Mouse (Mus musculus) limb, embryonic 14.5 days (tissue): ENCODE data around the gene B3galnt2. TPM values are rescaled to one million over a fixed set of nuclear protein-coding genes. Genes with fewer than 3 reads are reported as not detected.
"Not testable (repeated sequence)": the region's sequence is repeated elsewhere in the genome, so short reads cannot be mapped to it uniquely, and the experiment has no call there.

ENCODE experiments used
- ATAC-seq: fragments of 200-750 bp; cut with Nextera tagmentation; 2 replicates; pipeline ENCODE4 v1.8.0; 2017; ENCODE audit warnings: low read depth, moderate number of reproducible peaks, moderate TSS enrichment; ENCODE audit not compliant: low FRiP score
- DNase-seq: peaks from one replicate; pipeline ENCODE4 v3.0.0-alpha.2; 2015; ENCODE audit warnings: low spot score
- H3K27ac ChIP-seq: fragments of 300-500 bp; sonication (generic); replicated peaks from 2 replicates; pipeline ENCODE4 v1.5.1; 2014; ENCODE audit warnings: low read depth, mild to moderate bottlenecking, low read length, moderate library complexity, mixed read lengths
- H3K27me3 ChIP-seq: fragments of 300-500 bp; sonication (generic); 2 replicates; pipeline ENCODE4 v1.6.1; 2014; ENCODE audit warnings: low read length, mixed read lengths; ENCODE audit not compliant: control insufficient read depth, insufficient read depth
- H3K36me3 ChIP-seq: fragments of 300-500 bp; sonication (generic); 2 replicates; pipeline ENCODE4 v1.6.1; 2014; ENCODE audit warnings: mild to moderate bottlenecking, low read length, moderate library complexity, mixed read lengths; ENCODE audit not compliant: control insufficient read depth, insufficient read depth
- H3K4me1 ChIP-seq: fragments of 300-500 bp; sonication (generic); 2 replicates; pipeline ENCODE4 v1.6.1; 2014; ENCODE audit warnings: antibody characterized with exemption, low read length, mixed read lengths; ENCODE audit not compliant: control insufficient read depth, insufficient read depth
- H3K4me2 ChIP-seq: fragments of 300-500 bp; sonication (generic); replicated peaks from 2 replicates; pipeline ENCODE4 v1.6.1; 2014; ENCODE audit warnings: low read depth, mild to moderate bottlenecking, low read length, moderate library complexity; ENCODE audit not compliant: severe bottlenecking
- H3K4me3 ChIP-seq: fragments of 300-500 bp; sonication (generic); replicated peaks from 2 replicates; pipeline ENCODE4 v1.5.1; 2014; ENCODE audit warnings: low read length
- H3K9ac ChIP-seq: fragments of 300-500 bp; sonication (generic); 2 replicates; pipeline ENCODE4 v1.6.1; 2014; ENCODE audit warnings: mild to moderate bottlenecking, low read depth, low read length, moderate library complexity; ENCODE audit not compliant: severe bottlenecking
- H3K9me3 ChIP-seq: fragments of 300-500 bp; sonication (generic); 2 replicates; pipeline ENCODE4 v1.6.1; 2016; ENCODE audit warnings: low read length; ENCODE audit not compliant: control insufficient read depth
- POLR2A ChIP-seq: fragments of 200-500 bp; IDR thresholded peaks from 2 replicates; pipeline ENCODE4 v1.8.0; 2012; ENCODE audit warnings: inconsistent platforms, mild to moderate bottlenecking, moderate library complexity, borderline replicate concordance; ENCODE audit not compliant: insufficient read depth, insufficient read length; ENCODE audit errors: extremely low read depth
- WGBS: fragments of 180-500 bp; shearing (Covaris S2); extraction: QIAGEN DNeasy Blood & Tissue Kit; methylation state at CpG from one replicate; pipeline ENCODE4 v1.1.7; 2014; 5-methylcytosine and 5-hydroxymethylcytosine counted together
- polyA plus RNA-seq, 2 experiments: library from polyadenylated mRNA; depleted of rRNA in 1 of 2; stranded (reverse) in 1 of 2; unstranded in 1 of 2; fragments of >200 nt; fragmentation: Nextera tagmentation in 1 of 2; extraction: Ambion mirVana in 1 of 2; gene quantifications; 2 replicates each; pipeline versions ENCODE4 v1.2.1 to v1.2.3; 2012 to 2014

Gene B3galnt2
- polyA plus RNA-seq, 2 experiments, result 38.1 to 56.6 TPM

DNA sequence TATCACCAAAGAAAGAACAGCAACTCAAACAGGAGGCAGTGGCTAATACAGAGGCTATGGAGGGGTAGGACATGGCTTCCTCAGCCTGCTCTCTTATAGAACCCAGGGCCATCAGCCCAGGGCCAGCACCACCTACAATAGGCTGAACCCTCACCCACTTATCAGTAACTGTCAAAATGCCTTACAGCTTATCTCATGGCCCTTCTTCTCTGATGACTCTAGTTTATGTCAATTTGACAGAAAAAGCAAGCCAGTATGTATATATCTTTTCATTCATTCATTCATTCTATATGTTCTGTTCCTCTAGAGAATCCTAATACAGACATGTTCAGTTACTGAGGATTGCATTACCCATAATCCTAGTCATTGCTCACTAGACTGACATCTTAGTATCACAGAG is 64.0 kb downstream of the B3galnt2 start:
- peaks cover 39% of the 10 kb centered on the region for H3K36me3 ChIP-seq
- no peak overlapping the region for H3K27ac ChIP-seq
- no peak for DNase-seq

GRCm38 (mm10) chr13:14018852-14019251 is 64.6 kb downstream of the B3galnt2 start:
- H3K4me3 ChIP-seq, result no peak overlapping the region
- no peaks in the 10 kb centered on the region for H3K9me3 ChIP-seq
- no peaks in the 10 kb centered on the region for H3K27me3 ChIP-seq
- H3K27ac ChIP-seq, result no peak overlapping the region
- 94% methylated on average over 3 of the region's 3 CpGs for WGBS
- TF ChIP-seq POLR2A, result no peak
- H3K4me1 ChIP-seq, result no peaks in the 10 kb centered on the region
- DNase-seq, result no peak
- peaks cover 36% of the 10 kb centered on the region for H3K36me3 ChIP-seq
- no peak overlapping the region for H3K4me2 ChIP-seq
- H3K9ac ChIP-seq, result no peak overlapping the region
- ATAC-seq, result no peak

More for the DNA sequence above, 64.0 kb downstream of the B3galnt2 start:
- H3K27me3 ChIP-seq, result no peaks in the 10 kb centered on the region
- no peak overlapping the region for H3K9ac ChIP-seq
- H3K4me2 ChIP-seq, result no peak overlapping the region
- no peaks in the 10 kb centered on the region for H3K4me1 ChIP-seq
- no peak for TF ChIP-seq POLR2A
- H3K4me3 ChIP-seq, result no peak overlapping the region
- ATAC-seq, result no peak
- no peaks in the 10 kb centered on the region for H3K9me3 ChIP-seq

DNA sequence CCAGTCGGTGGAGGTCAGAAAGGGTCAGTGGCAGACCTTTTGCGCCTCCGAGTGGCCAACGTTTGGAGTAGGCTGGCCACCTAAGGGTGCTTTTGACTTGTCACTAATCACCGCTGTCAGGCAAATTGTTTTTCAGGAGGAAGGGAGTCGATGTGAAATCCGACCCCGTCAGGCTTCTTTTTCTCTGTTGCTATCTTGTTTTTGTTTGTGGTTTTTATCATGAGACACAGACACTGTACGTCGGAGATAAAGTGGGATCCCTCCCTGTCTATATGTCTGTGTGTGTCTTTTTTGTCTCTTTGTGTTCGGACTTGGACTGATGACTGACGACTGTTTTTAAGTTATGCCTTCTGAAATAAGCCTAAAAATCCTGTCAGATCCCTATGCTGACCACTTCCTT is 67.1 kb downstream of the B3galnt2 start:
- DNase-seq, H3K9ac ChIP-seq, ATAC-seq, H3K4me3 ChIP-seq, H3K4me2 ChIP-seq, H3K9me3 ChIP-seq, H3K4me1 ChIP-seq, H3K27me3 ChIP-seq, H3K27ac ChIP-seq: not testable (repeated sequence)
- 81% methylated on average over 5 of the region's 12 CpGs for WGBS
- H3K36me3 ChIP-seq, result peaks cover 24% of the 10 kb centered on the region

DNA sequence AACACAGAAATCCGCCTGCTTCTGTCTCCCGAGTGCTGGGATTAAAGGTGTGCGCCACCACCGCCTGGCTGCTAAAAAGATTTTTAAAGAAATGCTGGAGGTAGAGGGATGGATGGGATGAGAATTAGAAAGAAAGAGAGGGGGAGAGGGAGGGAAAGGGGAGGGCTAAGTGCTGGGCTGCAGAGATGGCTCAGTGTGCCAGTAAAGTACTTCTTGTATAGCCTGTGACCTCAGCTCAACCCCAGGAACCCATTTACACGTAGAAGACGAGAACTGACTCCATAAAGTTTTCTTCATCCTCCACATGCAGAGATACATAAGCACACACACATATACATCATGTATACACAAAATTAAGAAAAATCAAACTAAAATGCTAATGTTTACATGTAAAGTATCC is 71.3 kb downstream of the B3galnt2 start:
- Histone ChIP-seq H3K27me3 (no peaks in the 10 kb centered on the region), H3K9ac (no peak overlapping the region), H3K4me2 (no peak overlapping the region), H3K4me3 (no peak overlapping the region), H3K4me1 (no peaks in the 10 kb centered on the region), H3K36me3 (peaks cover 31% of the 10 kb centered on the region), H3K9me3 (no peaks in the 10 kb centered on the region), H3K27ac (no peak overlapping the region)
- whole genome bisulfite sequencing, result 87% methylated on average over 6 of the region's 6 CpGs
- DNase-seq (no peak), ATAC-seq (no peak)
- no peak for TF ChIP-seq POLR2A

DNA sequence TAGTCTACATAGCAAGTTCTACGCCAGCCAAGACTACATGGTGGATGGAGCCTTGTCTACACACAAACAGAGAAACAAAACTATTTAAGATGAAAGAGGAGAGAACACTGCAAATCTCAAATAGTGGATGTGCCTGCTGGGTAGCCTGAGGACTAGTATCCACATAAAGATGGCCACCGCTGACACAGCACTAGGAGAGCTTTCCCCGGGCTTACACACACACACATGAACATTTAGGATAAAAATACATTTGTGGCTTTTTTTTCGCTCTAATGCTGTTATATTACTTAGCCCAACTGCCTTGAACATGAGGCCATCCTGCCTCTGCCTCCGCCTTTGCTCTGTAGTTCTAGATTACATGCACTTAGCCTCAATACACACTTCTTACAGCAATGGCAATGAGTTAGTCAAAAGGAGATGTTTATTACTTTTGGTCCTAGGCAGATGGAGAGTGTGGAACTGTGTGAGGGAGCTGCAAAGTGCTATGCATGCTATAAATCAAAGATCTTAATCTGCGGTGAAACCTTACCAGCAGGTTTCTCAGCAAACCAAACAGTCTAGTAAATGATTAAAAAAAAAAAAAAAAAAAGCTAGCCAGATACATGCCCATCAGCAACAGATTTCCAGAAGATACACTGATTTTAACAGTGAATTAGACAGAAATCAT is 72.0 kb downstream of the B3galnt2 start:
- no peaks in the 10 kb centered on the region for H3K4me1 ChIP-seq
- DNase-seq (no peak), ATAC-seq (no peak)
- H3K4me3 ChIP-seq, result no peak overlapping the region
- no peak overlapping the region for H3K4me2 ChIP-seq
- no peaks in the 10 kb centered on the region for H3K27me3 ChIP-seq
- no peak for TF ChIP-seq POLR2A
- H3K27ac ChIP-seq, result no peak overlapping the region
- 95% methylated on average over 6 of the region's 6 CpGs for WGBS
- no peaks in the 10 kb centered on the region for H3K9me3 ChIP-seq
- H3K9ac ChIP-seq, result no peak overlapping the region
- peaks cover 31% of the 10 kb centered on the region for H3K36me3 ChIP-seq
